Mouse (Mus musculus): ENCODE results near the gene Polr3g. TPM values are rescaled to one million over a fixed set of nuclear protein-coding genes. Genes with fewer than 3 reads are reported as not detected.
"Not testable (repeated sequence)": the region's sequence is repeated elsewhere in the genome, so short reads cannot be mapped to it uniquely, and the experiment has no call there.

Gene Polr3g
- polyA plus RNA-seq, 1 experiment, result 5.2 TPM

DNA sequence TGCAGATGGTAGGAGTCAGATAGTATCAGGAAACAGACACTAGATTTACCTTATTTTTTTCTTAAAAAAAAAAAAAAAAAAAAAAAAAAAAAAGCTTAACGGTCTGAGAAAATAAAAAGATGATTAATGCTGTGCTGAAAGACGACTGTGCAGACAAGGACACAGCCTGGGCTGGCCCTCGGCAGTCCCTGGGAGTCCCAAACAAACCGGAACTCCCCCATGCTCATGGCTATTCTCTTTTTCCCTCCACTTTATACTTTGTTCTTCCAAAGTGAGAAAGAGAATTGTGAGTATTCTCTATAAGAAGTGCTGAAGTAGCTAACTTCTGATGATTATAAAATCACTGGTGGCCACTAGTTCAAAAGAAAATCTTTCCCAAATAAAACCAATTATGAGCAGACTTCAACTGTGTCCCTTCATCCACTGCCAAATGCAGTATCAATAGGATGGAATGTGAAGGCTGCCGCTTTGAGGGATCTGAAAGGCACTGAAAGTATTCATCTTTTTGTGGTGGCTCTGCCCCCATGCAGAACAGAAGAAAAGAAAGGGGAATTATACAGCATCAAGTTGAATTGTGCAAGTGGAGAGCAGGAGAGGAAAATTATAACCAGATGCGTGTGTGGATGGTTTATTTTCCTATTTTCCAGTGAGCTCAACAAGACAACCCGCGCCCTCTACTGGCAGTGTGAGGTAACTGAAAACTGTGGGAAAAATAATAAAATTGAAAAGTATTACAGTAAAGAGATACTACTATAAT is 69.3 kb downstream of the Polr3g start:
- DNase-seq, result peak; percentile 41 to 42
- 3% methylated on average over 8 of the region's 8 CpGs for WGBS
- Histone ChIP-seq H3K4me1 (ENCODE audit: control insufficient read depth, insufficient read depth, low read length) (no peaks in the 10 kb centered on the region), H3K27me3 (ENCODE audit: control insufficient read depth, insufficient read depth, low read length) (no peaks in the 10 kb centered on the region), H3K27ac (ENCODE audit: insufficient read depth, low read length) (no peak overlapping the region), H3K4me3 (replicated peaks; ENCODE audit: insufficient read depth, low read depth, low read length) (no peak overlapping the region)
- TF ChIP-seq POLR2A (IDR thresholded peaks at IDR 0.05; ENCODE audit: borderline replicate concordance, insufficient read depth, low read length) (no peak), CTCF (IDR thresholded peaks at IDR 0.05; ENCODE audit: borderline replicate concordance, insufficient read depth, low read depth, low read length) (peak; percentile 53; the same call in 1 of the 2 replicates)

DNA sequence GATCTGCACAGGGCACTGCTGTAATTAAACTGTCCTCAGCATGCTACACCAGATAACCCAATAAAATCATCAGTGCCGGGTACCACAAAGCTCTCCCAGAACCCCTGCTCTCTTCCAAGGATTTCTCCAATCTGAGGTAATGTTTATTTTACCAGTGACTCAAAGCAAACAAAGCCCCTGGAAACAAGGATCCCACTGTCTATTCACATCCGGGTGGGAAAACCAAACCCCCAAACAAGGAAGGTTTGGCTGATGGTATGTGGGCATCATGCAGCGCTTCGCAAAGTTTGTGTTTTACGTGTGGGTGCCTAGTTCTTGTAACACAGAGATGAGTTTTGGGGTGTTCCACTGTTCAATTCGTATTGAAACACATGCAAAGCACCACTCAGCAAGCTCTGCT is 69.9 kb downstream of the Polr3g start:
- no peak for DNase-seq
- WGBS, result 55% methylated on average over 6 of the region's 6 CpGs
- no peaks in the 10 kb centered on the region for H3K27me3 ChIP-seq (ENCODE audit: control insufficient read depth, insufficient read depth, low read length)
- TF ChIP-seq CTCF (IDR thresholded peaks at IDR 0.05; ENCODE audit: borderline replicate concordance, insufficient read depth, low read depth, low read length), result no peak
- no peak for TF ChIP-seq POLR2A (IDR thresholded peaks at IDR 0.05; ENCODE audit: borderline replicate concordance, insufficient read depth, low read length)
- no peak overlapping the region for H3K27ac ChIP-seq (ENCODE audit: insufficient read depth, low read length)
- H3K4me3 ChIP-seq (replicated peaks; ENCODE audit: insufficient read depth, low read depth, low read length), result no peak overlapping the region
- no peaks in the 10 kb centered on the region for H3K4me1 ChIP-seq (ENCODE audit: control insufficient read depth, insufficient read depth, low read length)

DNA sequence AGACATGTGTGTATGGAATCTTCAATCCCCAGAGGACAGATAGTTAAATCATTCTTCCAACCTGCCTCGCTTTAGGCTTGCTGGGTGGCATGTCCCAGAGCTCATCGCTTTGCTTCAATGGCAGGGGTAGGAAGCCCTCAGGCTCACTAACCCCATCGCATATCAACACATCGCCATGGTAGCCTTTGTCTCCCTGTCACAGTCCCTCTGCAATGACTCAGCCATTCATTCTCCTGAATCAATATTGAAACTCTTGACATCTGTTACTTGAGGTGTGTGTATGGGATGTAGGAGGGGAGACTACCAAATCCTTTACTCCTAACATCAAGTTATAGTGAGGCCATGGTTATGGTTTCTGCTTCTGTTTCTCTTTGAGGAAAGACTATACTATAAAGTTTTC is 71.2 kb downstream of the Polr3g start:
- H3K27ac ChIP-seq (ENCODE audit: insufficient read depth, low read length), result no peak overlapping the region

DNA sequence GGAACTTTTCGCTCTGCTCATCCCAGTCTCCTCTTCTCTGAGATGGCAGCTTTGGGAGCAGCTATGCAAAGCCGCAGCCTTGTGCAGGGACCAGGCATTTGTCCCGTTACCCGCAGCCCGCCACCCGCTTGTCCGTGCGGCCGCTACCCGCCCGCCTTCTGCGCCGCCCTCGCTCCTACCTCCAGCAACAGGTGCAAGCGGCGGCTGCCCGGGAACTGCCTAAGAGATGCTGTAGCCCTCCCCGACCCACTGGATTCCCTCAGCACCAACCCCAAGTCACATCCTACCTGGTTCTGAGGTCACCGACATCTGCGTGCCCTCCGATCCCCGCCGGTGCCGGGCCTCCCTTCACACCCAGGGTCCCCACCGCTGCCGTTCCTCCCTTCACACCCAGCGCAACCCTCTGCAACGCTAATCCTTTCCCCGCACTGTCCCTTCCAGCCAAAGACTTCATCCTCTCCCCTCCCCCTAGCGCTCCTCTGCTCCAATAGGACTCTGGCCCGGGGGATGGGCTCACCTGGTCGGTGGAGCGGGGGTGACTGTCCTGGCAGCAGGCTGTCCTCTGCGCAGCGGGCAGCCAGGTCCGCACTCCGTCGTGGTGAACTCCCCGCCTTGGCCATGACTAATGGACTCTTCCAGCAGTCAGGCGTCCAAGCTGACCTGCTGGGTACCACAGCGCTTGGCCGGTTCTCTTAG is 77.9 kb downstream of the Polr3g start, which contains the start of gene Adgrv1:
TSS of gene Adgrv1 (minus strand) at position 435 of the 696 bp plus-strand sequence.
- Histone ChIP-seq H3K27me3 (ENCODE audit: control insufficient read depth, insufficient read depth, low read length) (no peaks in the 10 kb centered on the region), H3K4me3 (replicated peaks; ENCODE audit: insufficient read depth, low read depth, low read length) (peak within 1 kb of the TSS; percentile 51), H3K4me1 (ENCODE audit: control insufficient read depth, insufficient read depth, low read length) (no peaks in the 10 kb centered on the region), H3K27ac (ENCODE audit: insufficient read depth, low read length) (no peak within 1 kb of the TSS)
- peak; percentile 79 to 89 for DNase-seq
- TF ChIP-seq CTCF (IDR thresholded peaks at IDR 0.05; ENCODE audit: borderline replicate concordance, insufficient read depth, low read depth, low read length) (no peak), POLR2A (IDR thresholded peaks at IDR 0.05; ENCODE audit: borderline replicate concordance, insufficient read depth, low read length) (no peak)
- WGBS, result under 1% methylated on average over 42 of the region's 42 CpGs

More for the DNA sequence above, 71.2 kb downstream of the Polr3g start:
- DNase-seq, result no peak
- 19% methylated on average over 4 of the region's 4 CpGs for WGBS
- no peak for TF ChIP-seq CTCF (IDR thresholded peaks at IDR 0.05; ENCODE audit: borderline replicate concordance, insufficient read depth, low read depth, low read length)
- H3K4me3 ChIP-seq (replicated peaks; ENCODE audit: insufficient read depth, low read depth, low read length), result no peak overlapping the region
- H3K4me1 ChIP-seq (ENCODE audit: control insufficient read depth, insufficient read depth, low read length), result no peaks in the 10 kb centered on the region
- H3K27me3 ChIP-seq (ENCODE audit: control insufficient read depth, insufficient read depth, low read length), result no peaks in the 10 kb centered on the region

DNA sequence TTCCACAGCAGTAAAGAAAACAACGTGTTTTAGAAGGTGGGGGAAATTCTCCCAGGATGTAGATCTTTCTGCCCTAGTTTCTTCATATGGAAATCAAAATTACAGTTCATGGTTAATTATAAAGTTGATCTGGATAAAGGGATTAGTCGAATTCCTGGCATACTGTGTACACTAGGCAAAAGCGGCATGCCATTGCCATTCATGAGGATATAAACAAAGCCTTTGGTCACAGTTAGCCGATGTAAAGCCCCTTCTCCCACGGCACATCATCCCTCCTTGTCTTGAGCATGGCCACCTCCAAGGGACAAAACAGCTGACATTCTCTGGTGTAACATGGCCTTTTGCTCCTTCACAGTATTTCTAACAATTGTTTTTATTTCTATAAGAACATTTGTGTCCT is 80.2 kb downstream of the Polr3g start:
- H3K4me3 ChIP-seq (replicated peaks; ENCODE audit: insufficient read depth, low read depth, low read length), result no peak overlapping the region
- no peak for DNase-seq

DNA sequence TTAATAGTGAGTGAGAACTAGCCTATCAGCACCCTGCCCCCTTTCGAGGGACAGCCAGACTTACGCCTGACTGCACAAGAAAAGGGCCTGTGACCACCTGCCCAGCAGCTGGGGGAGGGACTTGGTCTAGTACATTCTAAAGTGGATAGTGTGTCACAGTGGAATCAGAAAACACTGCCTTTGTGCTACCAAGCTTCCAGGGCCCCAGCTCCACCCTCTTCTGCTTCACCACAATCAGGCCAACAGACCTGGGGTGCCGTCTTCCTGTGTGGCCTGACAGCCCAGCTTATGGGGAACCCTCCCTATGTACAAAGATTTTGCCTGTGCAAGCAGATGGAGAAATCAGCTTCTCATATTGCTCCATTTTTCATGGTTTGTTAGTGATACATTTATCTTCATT is 81.4 kb downstream of the Polr3g start:
- Histone ChIP-seq H3K27ac (ENCODE audit: insufficient read depth, low read length) (no peak overlapping the region), H3K4me1 (ENCODE audit: control insufficient read depth, insufficient read depth, low read length) (no peaks in the 10 kb centered on the region), H3K4me3 (replicated peaks; ENCODE audit: insufficient read depth, low read depth, low read length) (no peak overlapping the region), H3K27me3 (ENCODE audit: control insufficient read depth, insufficient read depth, low read length) (no peaks in the 10 kb centered on the region)
- TF ChIP-seq CTCF (IDR thresholded peaks at IDR 0.05; ENCODE audit: borderline replicate concordance, insufficient read depth, low read depth, low read length), result no peak
- no peak for TF ChIP-seq POLR2A (IDR thresholded peaks at IDR 0.05; ENCODE audit: borderline replicate concordance, insufficient read depth, low read length)
- WGBS, result 49% methylated on average over 3 of the region's 3 CpGs
- no peak for DNase-seq

More for the DNA sequence above, 80.2 kb downstream of the Polr3g start:
- 50% methylated on average over 5 of the region's 5 CpGs for whole genome bisulfite sequencing
- no peak overlapping the region for H3K27ac ChIP-seq (ENCODE audit: insufficient read depth, low read length)
- H3K27me3 ChIP-seq (ENCODE audit: control insufficient read depth, insufficient read depth, low read length), result no peaks in the 10 kb centered on the region
- no peaks in the 10 kb centered on the region for H3K4me1 ChIP-seq (ENCODE audit: control insufficient read depth, insufficient read depth, low read length)
- TF ChIP-seq POLR2A (IDR thresholded peaks at IDR 0.05; ENCODE audit: borderline replicate concordance, insufficient read depth, low read length) (no peak), CTCF (IDR thresholded peaks at IDR 0.05; ENCODE audit: borderline replicate concordance, insufficient read depth, low read depth, low read length) (no peak)

DNA sequence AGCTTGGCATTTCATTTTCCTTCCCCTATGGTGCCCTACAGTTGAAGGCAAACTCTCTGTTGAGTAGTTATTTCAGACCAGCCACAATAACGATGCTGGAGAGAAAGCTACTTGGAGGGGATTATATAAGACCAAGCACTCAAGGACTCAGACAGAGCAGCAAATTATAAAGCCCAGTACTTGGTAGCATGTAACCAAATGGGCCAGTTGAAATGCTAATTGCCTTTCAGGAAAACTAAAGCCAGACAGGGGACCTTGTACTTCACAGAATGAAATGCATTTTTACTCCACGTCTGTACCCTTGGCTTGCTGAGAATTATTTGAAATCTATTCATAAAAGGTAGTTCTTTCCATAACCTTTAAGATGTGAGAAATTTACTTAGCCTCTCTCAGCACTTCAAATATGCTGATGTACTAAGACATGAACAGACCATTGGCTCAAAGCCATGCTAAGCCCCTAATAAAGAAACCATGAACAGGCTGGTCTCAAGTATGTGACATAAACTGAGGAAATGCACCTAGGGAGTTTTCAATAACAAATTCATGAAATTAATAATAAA is 82.1 kb downstream of the Polr3g start:
- DNase-seq, result no peak
- Histone ChIP-seq H3K4me1 (ENCODE audit: control insufficient read depth, insufficient read depth, low read length) (no peaks in the 10 kb centered on the region), H3K27me3 (ENCODE audit: control insufficient read depth, insufficient read depth, low read length) (no peaks in the 10 kb centered on the region), H3K27ac (ENCODE audit: insufficient read depth, low read length) (no peak overlapping the region), H3K4me3 (replicated peaks; ENCODE audit: insufficient read depth, low read depth, low read length) (no peak overlapping the region)
- WGBS, result 43% methylated on average over 2 of the region's 2 CpGs
- no peak for TF ChIP-seq POLR2A (IDR thresholded peaks at IDR 0.05; ENCODE audit: borderline replicate concordance, insufficient read depth, low read length)
- TF ChIP-seq CTCF (IDR thresholded peaks at IDR 0.05; ENCODE audit: borderline replicate concordance, insufficient read depth, low read depth, low read length), result no peak

DNA sequence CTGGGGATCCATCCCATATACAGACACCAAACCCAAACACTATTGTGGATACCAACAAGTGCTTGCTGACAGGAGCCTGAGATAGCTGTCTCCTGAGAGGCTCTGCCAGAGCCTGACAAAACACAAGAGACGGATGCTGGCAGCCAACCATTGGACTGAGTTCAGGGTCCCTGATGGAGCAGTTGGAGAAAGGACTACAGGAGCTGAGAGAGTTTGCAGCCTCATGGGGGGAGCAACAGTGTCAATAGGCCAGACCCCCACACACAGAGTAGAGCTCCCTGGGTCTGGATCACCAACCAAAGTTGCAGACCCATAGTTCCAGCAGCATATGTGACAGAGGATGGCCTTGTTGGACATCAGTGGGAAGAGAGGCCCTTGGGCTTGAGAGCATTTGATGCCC is 83.0 kb downstream of the Polr3g start:
- not testable (repeated sequence) for H3K27me3 ChIP-seq (ENCODE audit: control insufficient read depth, insufficient read depth, low read length); H3K27ac ChIP-seq (ENCODE audit: insufficient read depth, low read length); DNase-seq; H3K4me1 ChIP-seq (ENCODE audit: control insufficient read depth, insufficient read depth, low read length); H3K4me3 ChIP-seq (replicated peaks; ENCODE audit: insufficient read depth, low read depth, low read length)
- 35% methylated on average over 1 of the region's 1 CpGs for WGBS

Other genes starting within 250 kb of the Polr3g start
- 2.6 and 3.4 TPM in 2 replicates for gene Adgrv1, start 77.9 kb downstream of the Polr3g start, polyA plus RNA-seq (2012; rRNA removed)
- 10.3 and 10.9 TPM in 2 replicates for gene Lysmd3, start 53.4 kb downstream of the Polr3g start, polyA plus RNA-seq (2012; rRNA removed)
- 20.8 and 21.6 TPM in 2 replicates for gene Mblac2, start 328 bp upstream of the Polr3g start, polyA plus RNA-seq (2012; rRNA removed)
- gene Cetn3, start 72.1 kb upstream of the Polr3g start, polyA plus RNA-seq (2012; rRNA removed), result 134 and 142 TPM in 2 replicates

All from cerebellum, adult 2 months (tissue).